Mouse (Mus musculus): ENCODE results near the gene Cpsf3. TPM values are rescaled to one million over a fixed set of nuclear protein-coding genes. Genes with fewer than 3 reads are reported as not detected.
A peak's percentile ranks its signal among the peaks of the same experiment; 100 is the strongest.

Cpsf3 gene
- total RNA-seq, 4 experiments from 2014 or later: 16.9 to 18.3 (median 17.5) TPM

GRCm38 (mm10) chr12:21288716-21289395 lies 3.7 kb downstream of the Cpsf3 start:
- DNase-seq (ENCODE audit: low spot score in 2 of 2): no peak

DNA sequence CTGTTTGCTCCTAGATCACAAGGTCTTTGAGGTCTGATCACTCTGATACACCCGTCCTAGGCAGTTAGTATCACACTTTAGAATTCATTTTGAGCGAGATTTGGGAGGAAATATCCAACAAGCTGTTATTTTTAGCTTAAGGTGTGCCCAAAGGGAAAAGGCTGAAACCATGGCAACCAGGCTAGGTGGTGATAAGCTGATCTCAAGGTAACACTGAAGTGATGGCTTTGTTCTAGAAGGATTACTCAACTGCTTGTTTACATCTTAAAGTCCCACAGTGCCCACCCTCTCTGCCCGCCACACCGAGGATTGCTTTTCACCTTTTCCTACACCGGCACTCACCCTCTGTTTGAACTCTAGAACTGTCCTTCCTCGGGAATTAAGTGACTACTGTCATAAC lies 4.5 kb downstream of the Cpsf3 start:
- no peak for DNase-seq (ENCODE audit: low spot score in 2 of 2)

DNA sequence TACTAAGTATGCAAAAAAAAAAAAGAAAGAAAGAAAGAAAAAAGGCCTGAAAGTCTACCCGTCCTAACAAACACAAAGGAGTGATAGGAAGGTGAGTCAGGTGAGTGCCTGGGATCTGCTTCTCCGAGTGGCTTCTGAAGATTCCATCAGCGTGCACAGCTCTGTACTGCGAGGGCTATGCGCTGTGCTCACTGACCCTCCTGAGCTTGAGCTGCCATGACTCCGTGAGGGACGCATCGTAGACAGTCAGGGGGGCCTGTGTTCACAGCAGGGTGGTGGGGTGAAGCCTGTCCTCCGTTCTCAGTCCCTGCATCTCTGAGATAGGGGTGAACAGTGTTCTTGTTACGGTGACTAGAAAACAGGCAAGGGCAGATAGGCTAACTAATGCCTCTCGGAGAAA lies 13.7 kb downstream of the Cpsf3 start:
- no peak for DNase-seq (ENCODE audit: low spot score in 2 of 2)

GRCm38 (mm10) chr12:21301324-21301723 lies 16.1 kb downstream of the Cpsf3 start:
- DNase-seq (ENCODE audit: low spot score in 2 of 2): no peak

GRCm38 (mm10) chr12:21301932-21302331 lies 16.7 kb downstream of the Cpsf3 start:
- DNase-seq (ENCODE audit: low spot score in 2 of 2): no peak

GRCm38 (mm10) chr12:21302361-21302783 lies 17.2 kb downstream of the Cpsf3 start:
- DNase-seq (ENCODE audit: low spot score in 2 of 2): no peak

DNA sequence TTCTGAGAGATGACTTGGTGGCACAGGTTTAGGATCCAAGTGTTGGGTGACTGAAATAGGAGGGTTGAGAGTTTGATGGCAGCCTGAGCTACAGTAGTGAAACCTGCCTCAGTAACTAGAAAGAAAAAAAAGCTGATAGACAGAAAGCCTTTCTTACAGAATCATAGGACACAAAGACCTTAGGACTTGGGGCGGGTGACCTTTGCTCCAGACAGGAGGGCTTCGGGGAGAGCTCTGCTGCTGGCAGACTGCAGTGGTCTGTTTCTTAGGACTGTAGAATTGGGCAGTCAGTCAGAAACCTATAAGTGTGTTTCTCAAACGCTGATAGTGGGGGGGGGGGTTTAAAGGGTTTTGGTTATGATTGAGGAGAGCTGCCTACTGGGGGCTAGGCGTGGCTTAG lies 20.6 kb downstream of the Cpsf3 start:
- DNase-seq (ENCODE audit: low spot score in 2 of 2): no peak

DNA sequence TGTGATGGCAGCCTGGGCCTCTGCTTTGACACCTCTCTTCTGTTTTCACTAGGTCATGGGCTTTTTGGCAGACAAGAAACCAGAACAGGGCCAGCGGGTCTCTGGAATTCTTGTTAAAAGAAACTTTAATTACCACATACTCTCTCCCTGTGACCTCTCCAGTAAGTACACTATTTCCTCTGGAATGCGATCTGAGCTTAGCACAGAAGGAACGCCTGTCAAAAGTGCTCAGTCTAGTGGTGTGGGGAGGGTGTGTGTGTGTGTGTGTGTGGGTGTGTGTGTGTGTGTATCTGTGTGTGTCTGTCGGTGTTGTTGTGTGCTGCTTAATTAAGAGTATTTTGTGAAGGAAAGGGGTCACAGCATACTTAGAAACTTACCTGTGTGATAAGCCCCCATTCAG lies 21.5 kb downstream of the Cpsf3 start:
- no peak for DNase-seq (ENCODE audit: low spot score in 2 of 2)

- DNase-seq (ENCODE audit: low spot score in 2 of 2): no peak
Measured at GRCm38 (mm10) chr12:21312201-21312600, 27.0 kb downstream of the Cpsf3 start.

GRCm38 (mm10) chr12:21315923-21316868 lies 31.0 kb downstream of the Cpsf3 start, which contains the start of gene Iah1:
Iah1 (plus strand) TSS chr12:21316389.
- DNase-seq (ENCODE audit: low spot score in 2 of 2): peak; percentile 53 to 62

- peak in 1 of 2 experiments; percentile 11 for DNase-seq (ENCODE audit: low spot score in 2 of 2)
Measured at GRCm38 (mm10) chr12:21316869-21317265, 31.7 kb downstream of the Cpsf3 start.

GRCm38 (mm10) chr12:21318143-21318895 lies 33.1 kb downstream of the Cpsf3 start:
- no peak for DNase-seq (ENCODE audit: low spot score in 2 of 2)

- no peak for DNase-seq (ENCODE audit: low spot score in 2 of 2)
Measured at GRCm38 (mm10) chr12:21320317-21320716, 35.1 kb downstream of the Cpsf3 start.

DNA sequence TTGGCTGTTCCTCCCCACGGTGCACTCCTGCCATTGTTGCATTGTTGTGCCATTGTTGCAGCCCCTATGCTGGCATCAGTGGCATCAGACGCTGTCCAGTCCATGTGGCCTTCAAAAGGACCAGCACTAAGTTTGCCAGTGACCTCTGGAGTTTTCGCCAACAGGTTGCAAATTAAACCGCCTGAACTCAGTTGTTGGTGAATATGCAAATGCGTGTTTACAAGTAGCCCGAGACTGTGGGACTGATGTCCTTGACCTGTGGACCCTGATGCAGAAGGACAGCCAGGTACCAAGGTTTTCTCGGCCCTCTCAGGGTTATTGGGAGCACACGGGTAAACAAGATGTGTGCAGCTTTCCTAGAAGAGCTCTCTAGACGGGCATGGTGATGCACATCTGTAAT lies 36.0 kb downstream of the Cpsf3 start:
- no peak for DNase-seq (ENCODE audit: low spot score in 2 of 2)

DNA sequence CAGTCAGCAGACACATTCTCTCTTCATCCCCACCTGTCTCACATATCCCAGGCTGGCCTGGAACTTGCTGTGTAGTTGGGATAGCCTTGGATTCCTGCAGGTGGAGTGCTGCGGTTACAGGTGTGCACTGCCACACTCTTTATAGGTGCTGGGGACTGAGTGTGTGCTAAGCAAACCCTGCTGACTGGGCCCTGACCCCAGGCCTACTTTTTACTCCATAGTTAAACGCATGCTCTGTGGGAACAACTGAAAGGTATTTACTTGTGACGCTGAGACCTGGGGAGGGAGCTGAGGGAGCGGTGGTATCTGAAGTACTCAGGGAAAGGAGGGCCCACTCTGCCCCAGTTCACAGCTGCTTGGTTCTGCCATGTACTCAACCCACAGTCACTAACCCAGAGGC lies 37.1 kb downstream of the Cpsf3 start:
- no peak for DNase-seq (ENCODE audit: low spot score in 2 of 2)

DNA sequence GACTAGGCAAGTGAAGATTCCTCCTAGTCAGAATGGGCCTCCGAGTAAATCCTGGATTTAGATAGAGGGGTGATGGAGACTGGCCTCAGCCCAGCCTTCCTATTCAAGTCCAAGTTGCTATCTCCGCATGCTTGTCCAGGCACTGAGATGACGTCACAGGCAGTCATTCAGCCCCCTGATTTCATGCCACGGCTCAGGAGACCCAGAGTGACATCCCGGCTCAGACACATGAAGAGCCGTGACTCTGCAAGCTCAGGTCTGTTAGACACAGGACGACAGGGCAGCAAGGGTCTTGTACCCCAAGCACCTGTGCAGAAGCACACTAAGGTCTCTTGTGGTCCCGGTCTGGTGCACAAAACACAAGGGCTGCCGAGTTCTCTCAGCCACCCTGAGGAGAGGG lies 37.7 kb downstream of the Cpsf3 start:
- no peak for DNase-seq (ENCODE audit: low spot score in 2 of 2)

GRCm38 (mm10) chr12:21324101-21324500 lies 38.9 kb downstream of the Cpsf3 start:
- DNase-seq (ENCODE audit: low spot score in 2 of 2): no peak

DNA sequence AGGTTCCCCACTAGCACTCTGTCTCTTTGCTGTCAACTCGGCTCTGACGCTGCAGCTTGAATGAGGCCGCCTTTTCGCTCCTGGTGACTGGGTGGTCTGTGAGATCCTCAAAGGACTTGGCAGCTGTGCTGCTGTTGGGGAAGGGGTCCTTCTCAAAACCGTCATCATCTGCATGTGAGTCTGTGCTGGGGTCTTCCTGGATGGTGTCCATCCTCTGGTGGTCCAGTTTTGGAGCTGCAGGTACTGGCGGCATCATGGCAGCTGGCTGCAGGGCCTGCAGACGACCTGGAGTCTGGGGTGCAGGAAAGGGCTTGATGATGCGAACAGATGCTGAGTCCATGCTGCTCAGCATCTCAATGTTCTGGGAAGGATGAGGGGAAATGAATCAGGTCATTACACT lies 40.1 kb downstream of the Cpsf3 start:
- no peak for DNase-seq (ENCODE audit: low spot score in 2 of 2)

- peak; percentile 25 to 37 for DNase-seq (ENCODE audit: low spot score in 2 of 2)
Measured at GRCm38 (mm10) chr12:21326325-21326724, 41.1 kb downstream of the Cpsf3 start.

DNA sequence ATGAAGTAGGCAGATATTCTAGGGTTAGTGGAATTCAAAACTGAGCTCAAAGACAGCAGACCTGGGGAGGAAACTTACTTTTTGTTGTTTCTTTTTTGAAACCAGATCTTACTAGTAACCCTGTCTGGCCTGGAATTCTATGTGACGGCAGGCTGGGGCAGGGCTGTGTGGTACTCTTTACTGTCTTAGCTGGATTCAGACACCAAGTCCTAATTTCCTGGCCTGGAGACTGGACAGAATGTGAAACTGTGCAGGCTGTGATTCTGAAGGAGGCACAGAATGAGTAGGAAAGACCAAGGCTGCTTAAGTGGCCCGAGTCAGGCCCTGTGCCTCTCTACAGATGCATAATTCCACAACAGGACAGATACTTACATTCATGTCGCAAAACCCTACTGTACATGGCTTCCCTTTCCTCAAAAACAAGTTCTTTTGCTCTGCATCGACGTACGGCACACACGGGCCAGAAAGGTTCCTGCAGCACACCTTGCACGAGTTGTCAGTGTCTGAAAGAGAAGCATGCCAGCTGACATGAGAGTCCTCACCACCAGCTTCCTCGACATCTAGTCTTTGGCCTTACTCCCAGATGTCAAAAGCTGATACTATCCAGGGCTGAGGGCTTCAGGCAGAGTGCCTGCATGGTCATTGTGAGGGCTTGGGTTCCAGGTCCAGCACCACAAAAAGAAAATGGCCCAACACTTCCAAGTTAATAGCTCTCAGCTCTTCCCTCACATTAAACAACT lies 44.6 kb downstream of the Cpsf3 start:
- DNase-seq (ENCODE audit: low spot score in 2 of 2): no peak

GRCm38 (mm10) chr12:21330961-21331576 lies 45.9 kb downstream of the Cpsf3 start:
- peak in 1 of 2 experiments; percentile 19 for DNase-seq (ENCODE audit: low spot score in 2 of 2)

Data from gastrocnemius, adult 8-10 months (tissue).